Mouse (Mus musculus) bone marrow macrophage, adult 2 months (primary cell): ENCODE results near the gene Fbxo9.

ENCODE experiments used
- CTCF ChIP-seq: IDR thresholded peaks from 2 replicates; pipeline ENCODE4 v1.5.1; 2012; ENCODE audit warnings: low read depth, mild to moderate bottlenecking, low read length, moderate library complexity
- POLR2A ChIP-seq: IDR thresholded peaks from 2 replicates; pipeline ENCODE4 v1.6.1; 2012; ENCODE audit warnings: mild to moderate bottlenecking, low read depth, low read length, borderline replicate concordance

DNA sequence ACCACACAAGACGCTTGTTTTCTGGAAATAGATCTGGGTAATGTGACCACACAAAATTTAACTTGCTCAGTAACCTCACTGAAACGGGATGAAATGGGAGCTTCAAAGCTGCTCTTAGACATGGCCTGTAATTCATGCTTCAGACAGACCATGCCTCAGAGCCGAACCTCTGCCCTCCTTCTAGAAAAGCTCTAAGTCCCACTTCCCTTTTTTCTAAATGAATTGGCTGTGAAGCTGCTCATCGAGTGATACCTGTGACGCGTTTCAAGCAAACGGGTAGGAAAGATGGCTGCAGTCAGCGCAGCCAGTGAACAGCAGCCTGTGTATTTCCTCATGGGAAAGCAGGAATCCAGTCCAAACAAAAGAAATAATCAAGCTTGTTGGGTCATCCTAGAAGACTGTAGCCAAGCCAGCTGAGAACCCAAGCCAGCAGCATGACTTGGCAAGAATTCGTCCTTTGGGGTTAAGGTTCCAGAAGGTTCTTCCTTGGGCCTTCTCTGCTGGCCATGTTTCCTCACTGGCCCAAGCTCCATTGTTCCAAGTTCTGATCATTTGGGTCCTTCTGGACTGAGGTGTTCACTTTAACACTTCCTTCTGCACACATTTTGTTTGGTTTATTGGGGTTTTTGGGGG, 29.3 kb upstream of the Fbxo9 start:
- TF ChIP-seq POLR2A (no peak), CTCF (no peak)
